Mouse (Mus musculus): Measurements from ENCODE around the gene Erich3. TPM values are rescaled to one million over a fixed set of nuclear protein-coding genes. Genes with fewer than 3 reads are reported as not detected.

Erich3 gene
- polyA plus RNA-seq, 1 experiment from 2014 or later: 0.68 TPM

DNA sequence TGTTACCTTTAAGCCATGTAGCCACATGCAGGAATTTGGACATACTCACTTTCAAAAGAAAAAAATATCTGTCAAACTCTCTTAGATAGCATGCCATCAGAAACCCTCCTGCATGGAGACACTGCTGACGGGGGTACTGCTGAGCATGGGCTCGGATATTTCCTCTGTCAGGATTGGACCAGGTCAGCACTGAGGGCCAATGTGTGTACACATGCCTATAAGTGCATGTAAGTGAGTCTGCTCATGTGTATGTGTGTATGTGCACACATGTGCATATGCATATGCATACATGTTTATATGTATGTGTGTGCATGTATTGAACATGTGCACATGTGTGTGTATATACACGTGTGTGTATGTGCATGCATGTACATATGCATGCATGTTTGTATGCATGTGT, 124.0 kb downstream of the Erich3 start:
- H3K27ac ChIP-seq: no peak overlapping the region
- no peaks in the 10 kb centered on the region for H3K9me3 ChIP-seq
- no peak overlapping the region for H3K4me3 ChIP-seq (replicated peaks)
- WGBS: 86% methylated on average over 3 of the region's 3 CpGs
- H3K36me3 ChIP-seq (replicated peaks): no peaks in the 10 kb centered on the region
- H3K27me3 ChIP-seq: no peaks in the 10 kb centered on the region
- no peaks in the 10 kb centered on the region for H3K4me1 ChIP-seq
- ATAC-seq (ENCODE audit: low FRiP score): no peak
- H3K4me2 ChIP-seq: no peak overlapping the region
- no peak overlapping the region for H3K9ac ChIP-seq

DNA sequence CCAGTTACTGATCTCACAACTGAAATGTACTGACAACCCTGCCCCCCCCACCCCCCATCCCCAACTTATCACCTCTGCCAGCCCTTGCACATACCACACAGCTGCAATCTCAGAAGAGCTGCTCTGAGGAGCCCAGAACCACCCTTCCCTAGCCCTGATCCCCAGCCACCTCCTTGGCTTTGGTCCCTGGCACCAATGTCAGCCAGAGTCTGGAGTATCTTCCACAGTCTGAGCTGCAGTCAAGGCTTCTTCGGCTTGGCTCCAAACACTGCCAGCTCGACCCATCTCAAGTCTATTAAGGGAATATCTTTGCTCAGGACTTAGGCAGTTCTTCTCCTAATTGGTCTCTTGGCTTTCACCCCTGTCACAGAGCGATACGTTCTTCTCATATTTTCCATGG, 129.9 kb downstream of the Erich3 start:
- H3K27ac ChIP-seq: no peak overlapping the region
- H3K4me3 ChIP-seq (replicated peaks): no peak overlapping the region
- no peak for ATAC-seq (ENCODE audit: low FRiP score)
- no peaks in the 10 kb centered on the region for H3K4me1 ChIP-seq
- no peak overlapping the region for H3K9ac ChIP-seq
- 82% methylated on average over 4 of the region's 4 CpGs for WGBS
- no peak overlapping the region for H3K4me2 ChIP-seq
- H3K9me3 ChIP-seq: no peaks in the 10 kb centered on the region
- no peaks in the 10 kb centered on the region for H3K27me3 ChIP-seq
- H3K36me3 ChIP-seq (replicated peaks): no peaks in the 10 kb centered on the region

DNA sequence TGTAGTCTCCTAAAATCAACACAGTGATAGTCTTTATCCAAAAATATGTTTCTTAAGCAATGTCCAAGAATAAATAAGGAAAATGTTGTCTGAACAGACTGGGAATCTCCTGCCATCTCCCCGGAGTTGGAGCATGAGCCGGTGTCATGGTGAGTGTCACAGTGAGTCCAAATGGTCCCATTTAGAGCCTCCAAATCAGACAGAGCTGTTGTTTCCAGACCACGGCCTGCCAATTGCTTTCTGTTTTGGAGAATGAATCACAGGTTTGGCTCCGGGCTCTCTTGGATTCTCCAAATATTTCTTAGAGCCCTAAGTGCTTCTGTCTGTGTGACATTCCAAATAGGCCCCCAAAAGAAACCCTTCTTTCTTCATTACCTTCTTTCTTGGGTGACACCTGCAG, 135.1 kb downstream of the Erich3 start:
- Histone ChIP-seq H3K27ac (no peak overlapping the region), H3K36me3 (replicated peaks) (no peaks in the 10 kb centered on the region), H3K4me1 (0 out of 2 replicates have a peak, but pooled peaks cover 5% of the 10 kb centered on the region), H3K27me3 (no peaks in the 10 kb centered on the region), H3K9ac (no peak overlapping the region), H3K4me3 (replicated peaks) (no peak overlapping the region), H3K4me2 (no peak overlapping the region), H3K9me3 (no peaks in the 10 kb centered on the region)
- no peak for ATAC-seq (ENCODE audit: low FRiP score)
- 88% methylated on average over 4 of the region's 4 CpGs for WGBS

DNA sequence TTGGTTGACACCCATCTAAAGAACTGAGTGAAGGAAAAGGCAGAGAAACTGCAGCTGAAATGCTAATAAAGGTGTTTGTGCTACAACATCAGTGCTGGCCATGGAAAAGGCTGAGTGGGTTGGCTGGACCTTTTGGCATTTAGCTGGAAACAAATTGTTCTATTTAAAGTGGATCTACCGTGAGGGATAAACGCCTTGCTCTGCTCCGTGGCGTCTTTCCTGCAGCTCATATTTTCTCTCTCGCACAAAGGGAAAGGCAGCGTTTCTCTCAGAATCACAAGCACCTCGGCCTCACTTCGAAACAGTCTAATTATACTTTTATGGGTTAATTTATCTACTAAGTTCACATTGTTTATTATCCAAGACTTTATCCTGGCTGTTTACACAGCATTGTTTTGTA, 136.8 kb downstream of the Erich3 start:
- Histone ChIP-seq H3K4me1 (0 out of 2 replicates have a peak, but pooled peaks cover 5% of the 10 kb centered on the region), H3K36me3 (replicated peaks) (no peaks in the 10 kb centered on the region), H3K27me3 (no peaks in the 10 kb centered on the region), H3K9me3 (no peaks in the 10 kb centered on the region), H3K4me2 (no peak overlapping the region), H3K27ac (no peak overlapping the region), H3K9ac (no peak overlapping the region), H3K4me3 (replicated peaks) (no peak overlapping the region)
- 69% methylated on average over 8 of the region's 8 CpGs for WGBS
- ATAC-seq (ENCODE audit: low FRiP score): no peak

DNA sequence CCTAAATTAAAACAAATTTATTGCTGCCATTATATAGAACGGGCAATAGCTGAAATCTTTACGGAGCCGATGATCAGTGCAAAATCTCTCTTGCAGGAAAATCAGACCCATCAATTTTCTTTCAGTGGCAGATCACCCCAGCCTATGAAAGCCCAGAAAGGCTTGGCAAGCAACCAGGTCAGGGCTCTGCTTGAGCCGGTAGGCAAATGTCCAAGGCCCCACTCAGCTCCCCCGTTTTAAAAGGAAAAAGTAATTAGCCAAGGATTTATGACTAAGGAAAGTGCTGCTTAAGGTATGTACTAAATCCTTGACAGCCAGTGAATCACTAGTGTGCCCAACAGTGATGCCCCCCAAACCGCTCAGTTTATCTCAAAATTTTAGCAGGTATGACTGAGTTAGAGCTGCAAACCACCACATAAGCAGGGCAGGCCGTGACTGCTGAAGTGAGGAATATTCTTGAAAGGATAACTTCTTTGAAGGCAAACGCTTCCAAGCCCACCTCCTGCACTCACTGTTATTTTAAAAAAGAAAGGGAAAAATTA, 137.3 kb downstream of the Erich3 start:
- peak; percentile 31; the same call in 1 of the 2 replicates for ATAC-seq (ENCODE audit: low FRiP score)
- peaks cover 6% of the 10 kb centered on the region; the same call in 1 of the 2 replicates for H3K4me1 ChIP-seq
- WGBS: 73% methylated on average over 8 of the region's 8 CpGs

DNA sequence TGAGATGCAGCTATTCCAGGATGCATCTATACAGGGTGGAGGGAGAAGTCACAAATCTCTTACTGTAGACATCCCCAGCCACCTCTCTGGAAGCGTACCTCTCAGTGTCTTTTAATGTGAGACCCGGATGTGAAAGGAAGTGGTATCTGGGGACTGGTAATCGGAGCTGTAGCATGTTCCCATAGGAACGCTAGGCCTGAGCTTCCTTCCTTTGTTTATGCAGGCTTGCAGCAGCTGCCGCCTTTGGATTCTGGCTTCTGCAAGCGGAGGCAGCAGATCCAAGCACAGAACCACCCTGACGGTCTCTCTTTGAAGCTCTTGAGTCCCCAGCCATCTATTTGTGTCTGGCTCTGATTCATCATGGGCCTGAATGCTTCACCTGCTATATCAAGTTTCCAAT, 143.0 kb downstream of the Erich3 start:
- WGBS: 39% methylated on average over 7 of the region's 7 CpGs
- Histone ChIP-seq H3K4me2 (no peak overlapping the region), H3K4me3 (replicated peaks) (no peak overlapping the region), H3K9me3 (no peaks in the 10 kb centered on the region), H3K9ac (no peak overlapping the region), H3K27me3 (0 out of 2 replicates have a peak, but pooled peaks cover 3% of the 10 kb centered on the region), H3K36me3 (replicated peaks) (no peaks in the 10 kb centered on the region), H3K4me1 (peaks cover 24% of the 10 kb centered on the region), H3K27ac (peak overlapping the region; percentile 63; the same call in 1 of the 2 replicates)
- peak; percentile 75 for ATAC-seq (ENCODE audit: low FRiP score)

More for the DNA sequence above, 137.3 kb downstream of the Erich3 start:
- no peaks in the 10 kb centered on the region for H3K36me3 ChIP-seq (replicated peaks)
- H3K27me3 ChIP-seq: no peaks in the 10 kb centered on the region
- no peak overlapping the region for H3K27ac ChIP-seq
- H3K4me2 ChIP-seq: no peak overlapping the region
- no peak overlapping the region for H3K4me3 ChIP-seq (replicated peaks)
- no peak overlapping the region for H3K9ac ChIP-seq
- H3K9me3 ChIP-seq: no peaks in the 10 kb centered on the region

DNA sequence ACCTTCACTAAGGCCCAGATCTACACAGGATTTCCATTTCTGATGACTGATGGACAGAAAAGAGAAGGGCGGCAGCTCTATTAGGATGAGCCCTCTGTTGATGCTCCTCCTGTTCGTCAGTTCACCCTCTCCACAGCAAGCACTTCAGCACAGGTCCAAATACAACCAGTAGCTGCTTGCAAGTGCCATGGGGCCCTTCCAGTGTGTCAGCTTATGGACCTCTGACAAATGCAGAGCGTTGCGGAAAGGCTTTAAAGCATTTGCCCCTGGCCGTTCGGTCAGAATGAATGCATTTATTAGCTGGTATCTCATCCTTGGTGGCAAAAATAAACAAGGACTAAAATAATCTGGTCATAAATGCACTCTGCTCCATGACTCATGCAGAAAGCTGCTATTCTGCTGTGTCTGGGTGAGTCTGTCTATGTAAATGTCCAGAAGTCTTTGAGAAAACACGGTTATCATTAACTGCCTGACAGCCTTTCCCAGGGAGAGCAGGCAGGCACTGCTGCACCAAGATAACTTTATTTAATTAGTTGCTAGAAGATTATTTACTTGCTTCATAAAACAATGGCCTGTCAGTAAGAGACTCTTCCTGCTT, 146.7 kb downstream of the Erich3 start:
- no peak overlapping the region for H3K9ac ChIP-seq
- H3K27ac ChIP-seq: no peak overlapping the region
- ATAC-seq (ENCODE audit: low FRiP score): no peak
- peaks cover 25% of the 10 kb centered on the region for H3K4me1 ChIP-seq
- H3K9me3 ChIP-seq: no peaks in the 10 kb centered on the region
- no peak overlapping the region for H3K4me3 ChIP-seq (replicated peaks)
- peaks cover 8% of the 10 kb centered on the region; the same call in 1 of the 2 replicates for H3K27me3 ChIP-seq
- H3K36me3 ChIP-seq (replicated peaks): no peaks in the 10 kb centered on the region
- 73% methylated on average over 7 of the region's 7 CpGs for WGBS
- H3K4me2 ChIP-seq: no peak overlapping the region

DNA sequence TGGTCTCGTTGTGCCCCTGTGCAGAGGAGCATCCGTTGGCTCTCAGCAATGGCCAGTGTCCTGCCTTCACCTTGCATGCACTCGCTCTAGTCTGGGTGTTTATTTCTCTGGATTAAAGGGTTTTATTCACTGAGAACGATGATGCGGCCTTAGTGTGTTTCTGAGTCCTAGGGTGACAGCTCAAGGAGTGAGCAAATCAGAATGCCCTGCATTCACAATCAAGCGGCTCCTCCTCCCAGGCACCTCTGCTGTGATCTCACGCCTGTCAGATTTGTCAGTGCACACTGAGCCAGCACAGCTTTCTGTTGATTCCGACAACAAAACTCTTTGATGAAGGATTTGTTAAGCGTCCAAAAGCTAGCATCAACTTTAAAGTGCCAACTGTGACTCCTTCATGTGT, 147.6 kb downstream of the Erich3 start:
- H3K27ac ChIP-seq: no peak overlapping the region
- peaks cover 29% of the 10 kb centered on the region for H3K4me1 ChIP-seq
- no peak overlapping the region for H3K9ac ChIP-seq

DNA sequence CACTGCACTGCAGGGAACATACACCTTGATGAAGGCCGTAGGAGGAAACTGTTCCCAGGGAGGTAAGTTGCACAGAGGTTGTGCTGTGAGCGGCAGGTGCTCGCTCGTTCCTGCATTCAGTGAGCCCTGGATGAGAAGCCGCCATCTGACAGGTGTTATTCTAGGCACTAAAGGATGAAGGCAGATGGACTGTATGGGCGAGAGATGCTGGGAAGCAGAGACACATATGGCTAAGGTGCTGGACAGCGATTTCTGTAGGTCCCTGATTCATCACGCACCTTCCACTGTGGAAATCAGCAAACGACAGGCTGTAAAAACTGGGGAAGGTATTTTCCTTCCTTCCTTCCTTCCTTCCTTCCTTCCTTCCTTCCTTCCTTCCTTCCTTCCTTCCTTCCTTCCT, 148.2 kb downstream of the Erich3 start:
- WGBS: 81% methylated on average over 9 of the region's 9 CpGs
- no peak overlapping the region for H3K9ac ChIP-seq
- no peaks in the 10 kb centered on the region for H3K9me3 ChIP-seq
- ATAC-seq (ENCODE audit: low FRiP score): no peak
- no peak overlapping the region for H3K4me2 ChIP-seq
- H3K27me3 ChIP-seq: peaks cover 12% of the 10 kb centered on the region; the same call in 1 of the 2 replicates
- no peak overlapping the region for H3K27ac ChIP-seq
- H3K4me3 ChIP-seq (replicated peaks): no peak overlapping the region
- H3K4me1 ChIP-seq: peaks cover 28% of the 10 kb centered on the region
- no peaks in the 10 kb centered on the region for H3K36me3 ChIP-seq (replicated peaks)

More for the DNA sequence above, 147.6 kb downstream of the Erich3 start:
- H3K36me3 ChIP-seq (replicated peaks): no peaks in the 10 kb centered on the region
- no peak overlapping the region for H3K4me3 ChIP-seq (replicated peaks)
- ATAC-seq (ENCODE audit: low FRiP score): no peak; the same call in 1 of the 2 replicates
- WGBS: 30% methylated on average over 9 of the region's 9 CpGs
- no peaks in the 10 kb centered on the region for H3K9me3 ChIP-seq
- H3K27me3 ChIP-seq: peaks cover 12% of the 10 kb centered on the region; the same call in 1 of the 2 replicates
- no peak overlapping the region for H3K4me2 ChIP-seq

DNA sequence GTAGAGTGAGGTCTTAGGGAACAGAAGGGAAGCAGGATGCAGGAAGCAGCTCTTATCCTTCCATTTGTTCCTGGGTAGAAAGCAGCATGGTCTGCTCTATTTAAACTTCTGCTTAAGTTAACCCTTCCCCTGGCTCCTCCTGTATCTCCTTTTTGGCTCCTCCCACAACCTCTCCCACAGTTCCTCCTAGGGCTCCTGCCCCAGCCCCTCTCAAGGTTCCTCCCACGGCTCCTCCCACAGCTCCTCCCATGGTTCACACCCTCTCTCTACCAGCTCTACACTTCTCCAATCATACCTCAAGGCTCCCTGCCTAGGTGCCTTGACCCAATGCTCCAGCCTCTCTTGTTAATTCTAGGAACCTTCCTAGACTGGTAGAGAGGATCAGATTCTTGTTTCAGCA, 149.2 kb downstream of the Erich3 start:
- H3K9ac ChIP-seq: no peak overlapping the region
- H3K4me1 ChIP-seq: peaks cover 34% of the 10 kb centered on the region
- no peaks in the 10 kb centered on the region for H3K36me3 ChIP-seq (replicated peaks)
- H3K4me3 ChIP-seq (replicated peaks): no peak overlapping the region
- no peaks in the 10 kb centered on the region for H3K9me3 ChIP-seq
- no peak for ATAC-seq (ENCODE audit: low FRiP score)
- WGBS: 64% methylated on average over 1 of the region's 1 CpGs
- H3K27ac ChIP-seq: no peak overlapping the region
- no peak overlapping the region for H3K4me2 ChIP-seq
- H3K27me3 ChIP-seq: peaks cover 12% of the 10 kb centered on the region; the same call in 1 of the 2 replicates

DNA sequence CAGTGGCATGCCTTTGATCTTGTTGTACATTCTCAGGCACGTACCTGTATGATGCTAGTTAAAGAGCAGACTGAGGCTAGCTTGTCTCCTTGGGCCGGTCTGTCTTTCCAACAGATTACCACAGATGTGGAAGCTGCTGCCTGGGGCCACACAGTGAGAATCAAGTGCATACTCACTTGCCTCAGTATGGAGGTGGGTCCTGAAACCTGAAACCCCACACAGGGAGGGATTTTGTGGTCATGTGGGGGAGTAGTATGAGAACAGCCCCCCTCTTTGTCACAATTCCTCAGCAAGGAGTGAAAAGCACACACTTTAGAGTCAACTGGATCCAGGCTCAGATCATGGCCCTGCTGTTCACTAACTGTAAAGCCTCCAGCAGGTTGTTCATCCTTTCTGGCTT, 151.9 kb downstream of the Erich3 start:
- H3K27me3 ChIP-seq: peaks cover 12% of the 10 kb centered on the region; the same call in 1 of the 2 replicates

DNA sequence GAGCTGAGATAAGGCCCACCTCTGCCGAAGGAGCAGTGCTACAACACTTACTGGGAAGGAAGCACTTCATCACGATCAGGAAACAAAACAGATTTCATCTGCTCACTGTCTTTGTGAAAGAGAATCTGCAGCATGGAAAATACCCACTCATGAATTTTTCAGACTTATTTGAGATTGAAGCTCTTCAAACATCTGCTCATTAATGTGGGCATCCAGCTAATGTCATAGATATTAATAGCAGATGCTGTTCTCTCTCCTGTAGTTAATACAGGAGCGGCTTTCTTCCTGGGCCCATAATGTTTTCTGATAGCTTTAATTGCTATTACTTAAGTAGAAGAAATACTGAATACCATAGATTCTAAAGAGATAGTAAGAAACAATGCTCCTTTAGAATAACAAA, 152.6 kb downstream of the Erich3 start:
- 54% methylated on average over 3 of the region's 3 CpGs for WGBS
- peak overlapping the region; percentile 74 for H3K27ac ChIP-seq
- H3K36me3 ChIP-seq (replicated peaks): no peaks in the 10 kb centered on the region
- H3K4me1 ChIP-seq: peaks cover 24% of the 10 kb centered on the region
- H3K9me3 ChIP-seq: no peaks in the 10 kb centered on the region
- no peak overlapping the region for H3K4me2 ChIP-seq
- peaks cover 9% of the 10 kb centered on the region; the same call in 1 of the 2 replicates for H3K27me3 ChIP-seq
- no peak overlapping the region for H3K9ac ChIP-seq
- ATAC-seq (ENCODE audit: low FRiP score): no peak
- no peak overlapping the region for H3K4me3 ChIP-seq (replicated peaks)

More for the DNA sequence above, 151.9 kb downstream of the Erich3 start:
- peak overlapping the region; percentile 74; the same call in 1 of the 2 replicates for H3K27ac ChIP-seq
- H3K4me1 ChIP-seq: peaks cover 29% of the 10 kb centered on the region
- 59% methylated on average over 2 of the region's 2 CpGs for WGBS
- no peak overlapping the region for H3K4me2 ChIP-seq
- ATAC-seq (ENCODE audit: low FRiP score): no peak
- no peak overlapping the region for H3K9ac ChIP-seq
- H3K36me3 ChIP-seq (replicated peaks): no peaks in the 10 kb centered on the region
- no peaks in the 10 kb centered on the region for H3K9me3 ChIP-seq
- H3K4me3 ChIP-seq (replicated peaks): no peak overlapping the region

All from forebrain, embryonic 12.5 days (tissue).